ENCODE assay signal across 10 mouse cellular contexts in genomic region chr1:71945070-71945469, GRCm38 (mm10).
DNase-seq lines count a peak whose midpoint lies in the region; ATAC-seq and TF ChIP-seq lines count a peak whose summit lies in the region.
"Had no signal": no experiment of that assay in that cellular context is flagged by ENCODE, and none has a peak within 500 bp of the region (broad histone marks: within the 10 kb centered on the region; RNA-seq: fewer than 3 reads in every experiment).

No protein-coding gene starts in this region.

- intact Hi-C loops in gastrocnemius, adult 2 months (cut with DNase I) = no loop called here

- WGBS in embryonic facial prominence, embryonic 10.5 days = 93% methylated on average over 6 of the region's 6 CpGs

- H3K9me3 ChIP-seq in embryonic facial prominence, embryonic 10.5 days = no peaks in the 10 kb centered on the region
- H3K9me3 ChIP-seq: stomach, embryonic 15.5 days had no signal

- H3K36me3 ChIP-seq in embryonic facial prominence, embryonic 10.5 days (replicated peaks) = no peaks in the 10 kb centered on the region
- H3K36me3 ChIP-seq: stomach, embryonic 15.5 days had no signal

- no peak overlapping the region for H3K4me3 ChIP-seq in gastrocnemius, adult 2 months
- H3K4me3 ChIP-seq in embryonic facial prominence, embryonic 10.5 days = no peak overlapping the region
- H3K4me3 ChIP-seq: stomach, embryonic 15.5 days had no signal

- DNase-seq in gastrocnemius, adult 2 months = peak; percentile 47
- no peak for DNase-seq in gastrocnemius, adult 18-20 months (ENCODE audit: low spot score)
- DNase-seq in MN1 (ENCODE audit: low spot score) = peak; percentile 45
- peak; percentile 78 to 82 for DNase-seq in cerebellum, postnatal 14 days
- DNase-seq in embryo, embryonic 10.5 days (ENCODE audit: low spot score) = no peak
- no peak for DNase-seq in embryonic facial prominence, embryonic 10.5 days (ENCODE audit: low spot score)

- no peaks in the 10 kb centered on the region for H3K27me3 ChIP-seq in embryonic facial prominence, embryonic 10.5 days (replicated peaks; ENCODE audit: low read depth, poor library complexity, severe bottlenecking)
- H3K27me3 ChIP-seq: stomach, embryonic 15.5 days had no signal

- H3K27ac ChIP-seq in gastrocnemius, adult 2 months = no peak overlapping the region
- no peak overlapping the region for H3K27ac ChIP-seq in embryonic facial prominence, embryonic 10.5 days (replicated peaks)
- H3K27ac ChIP-seq: stomach, embryonic 15.5 days had no signal

- no peak for TF ChIP-seq CTCF in gastrocnemius, adult 2 months (IDR thresholded peaks at IDR 0.05)

- 0 out of 2 replicates have a peak, but pooled peaks cover 2% of the 10 kb centered on the region for H3K4me1 ChIP-seq in embryonic facial prominence, embryonic 10.5 days
- H3K4me1 ChIP-seq: stomach, embryonic 15.5 days had no signal

- peak; percentile 22; the same call in 1 of the 2 replicates for ATAC-seq in megakaryocyte-erythroid progenitor cell, adult 5-6 weeks (replicated peaks; ENCODE audit: low FRiP score, low TSS enrichment, poor library complexity, severe bottlenecking)
- no peak for ATAC-seq in erythroid progenitor cell, adult 5-6 weeks (replicated peaks; ENCODE audit: low FRiP score, poor library complexity, severe bottlenecking)
- ATAC-seq: liver, postnatal 0 days had no signal

Comparison
In these comparisons a context has a peak if more than half of its experiments do, and no peak if none do; other contexts are left out.
1. DNase-seq: peak in gastrocnemius, adult 2 months (single experiment), MN1 (single experiment) and cerebellum, postnatal 14 days (2 of 2); none in gastrocnemius, adult 18-20 months (single experiment), embryo, embryonic 10.5 days (single experiment) and embryonic facial prominence, embryonic 10.5 days (single experiment).